8 mouse cellular contexts compared by ENCODE assay signal in genomic region chrX:144403526-144403925, GRCm38 (mm10). TPM values are rescaled to one million over a fixed set of nuclear protein-coding genes. Genes with fewer than 3 reads are reported as not detected.
A peak's percentile ranks its signal among the peaks of the same experiment; 100 is the strongest.
DNase-seq lines count a peak whose midpoint lies in the region; ATAC-seq lines count a peak whose summit lies in the region.

No protein-coding gene starts in this region.

- peak; percentile 43 for ATAC-seq in CD4-positive, CD25-positive, alpha-beta regulatory T cell, adult 4 months
- ATAC-seq in common myeloid progenitor, adult 5-6 weeks (replicated peaks; ENCODE audit: low read depth, poor library complexity, severe bottlenecking): peak; percentile 89
- peak; percentile 82 for ATAC-seq in megakaryocyte-erythroid progenitor cell, adult 5-6 weeks (replicated peaks; ENCODE audit: low FRiP score, low TSS enrichment, poor library complexity, severe bottlenecking)

- DNase-seq in adipocyte (ENCODE audit: low spot score): peak; percentile 61
- peak; percentile 24 to 27 for DNase-seq in gastrocnemius, postnatal 4 days (ENCODE audit: low spot score in 2 of 2)
- DNase-seq in layer of hippocampus, postnatal 10 days (ENCODE audit: low spot score in 2 of 2): peak; percentile 51 to 71
- peak; percentile 14 for DNase-seq in right cerebral cortex, postnatal 14 days
- peak; percentile 9 to 21 for DNase-seq in urinary bladder, postnatal 36 days (ENCODE audit: low spot score in 2 of 2)

RNA-seq across cellular contexts. Expression of gene Trpc5os, which starts 52.9 kb away (rescaled TPM):
- not detected for polyA plus RNA-seq in CD4-positive, CD25-positive, alpha-beta regulatory T cell, adult 4 months (2017; shearing (Covaris generic))
- not detected in 2 replicates for total RNA-seq in common myeloid progenitor, adult 5-6 weeks (2017)
- not detected for total RNA-seq in gastrocnemius, postnatal 4 days (2021)
- total RNA-seq in layer of hippocampus, postnatal 10 days (2021): not detected
- total RNA-seq in megakaryocyte-erythroid progenitor cell, adult 5-6 weeks (2014; fragmentation: Nextera tagmentation): 0.22 TPM in 1 of 2 replicates, not detected in the other
- total RNA-seq in megakaryocyte-erythroid progenitor cell, adult 5-6 weeks (2017): not detected in 2 replicates

Comparison
In these comparisons a context has a peak if more than half of its experiments do, and no peak if none do; other contexts are left out.
1. Peak in every context shown above with its lines: DNase-seq and ATAC-seq.